21 mouse cellular contexts compared by ENCODE assay signal in the genomic region with DNA sequence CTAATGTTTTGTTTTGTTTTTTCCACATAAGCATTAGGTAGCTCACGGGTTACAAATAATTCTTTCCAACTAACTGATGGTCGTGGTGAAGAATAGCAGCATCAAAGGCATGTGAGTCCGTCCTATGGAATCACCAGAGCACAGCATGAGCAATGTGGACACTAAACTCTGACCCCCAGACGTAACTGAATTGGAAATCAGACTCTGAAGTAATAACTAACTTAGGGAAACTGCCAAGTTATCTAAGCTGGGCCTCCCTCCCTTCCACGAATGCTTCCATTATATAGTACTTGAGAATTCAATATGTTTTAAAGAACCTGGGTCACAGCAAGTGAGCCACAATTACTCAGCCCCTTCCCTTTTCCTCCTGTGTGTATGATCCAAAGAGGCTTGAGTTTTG.
"Had no signal": no experiment of that assay in that cellular context is flagged by ENCODE, and none has a peak within 500 bp of the region (broad histone marks: within the 10 kb centered on the region; RNA-seq: fewer than 3 reads in every experiment).

No protein-coding gene starts in this region.

- H3K4me1 ChIP-seq: heart, embryonic 10.5 days; heart, embryonic 12.5 days; hindbrain, embryonic 10.5 days; hindbrain, embryonic 12.5 days; limb, embryonic 10.5 days; limb, embryonic 12.5 days; liver, embryonic 12.5 days had no signal

- H3K9ac ChIP-seq: heart, embryonic 12.5 days; hindbrain, embryonic 12.5 days; hindbrain, embryonic 14.5 days; limb, embryonic 12.5 days; liver, embryonic 12.5 days; liver, embryonic 14.5 days had no signal

- H3K36me3 ChIP-seq: heart, embryonic 10.5 days; heart, embryonic 12.5 days; hindbrain, embryonic 10.5 days; hindbrain, embryonic 12.5 days; limb, embryonic 10.5 days; limb, embryonic 12.5 days; liver, embryonic 12.5 days had no signal

- H3K27me3 ChIP-seq: heart, embryonic 12.5 days; hindbrain, embryonic 12.5 days; limb, embryonic 12.5 days; liver, embryonic 12.5 days had no signal

- DNase-seq: gastrocnemius, adult 2 months; gastrocnemius, postnatal 10 days; gastrocnemius, postnatal 25 days; heart, adult 18-20 months; heart, postnatal 10 days; heart, postnatal 4 days; kidney, adult 18-20 months; kidney, postnatal 10 days had no signal

- H3K9me3 ChIP-seq: heart, embryonic 10.5 days; heart, embryonic 12.5 days; hindbrain, embryonic 10.5 days; hindbrain, embryonic 12.5 days; limb, embryonic 10.5 days; limb, embryonic 12.5 days; liver, embryonic 12.5 days had no signal

- H3K27ac ChIP-seq: gastrocnemius, adult 2 months; heart, embryonic 10.5 days; hindbrain, embryonic 10.5 days; hindbrain, embryonic 12.5 days; hindbrain, embryonic 14.5 days; layer of hippocampus, adult 2 months; left cerebral cortex, adult 2 months; limb, embryonic 10.5 days; limb, embryonic 12.5 days; liver, embryonic 12.5 days; liver, embryonic 14.5 days had no signal

- H3K4me3 ChIP-seq: gastrocnemius, adult 2 months; heart, embryonic 10.5 days; heart, embryonic 12.5 days; hindbrain, embryonic 10.5 days; hindbrain, embryonic 12.5 days; layer of hippocampus, adult 2 months; left cerebral cortex, adult 2 months; limb, embryonic 10.5 days; limb, embryonic 12.5 days; liver, embryonic 12.5 days had no signal

- ATAC-seq: hindbrain, embryonic 16.5 days; inflammation-experienced regulatory T-cells, adult 6 months; liver, embryonic 12.5 days had no signal

- H3K4me2 ChIP-seq: heart, embryonic 12.5 days; hindbrain, embryonic 12.5 days; hindbrain, embryonic 14.5 days; limb, embryonic 12.5 days; liver, embryonic 12.5 days had no signal
